Mouse (Mus musculus) forebrain, embryonic 14.5 days (tissue): ENCODE results near the gene Lekr1. TPM values are rescaled to one million over a fixed set of nuclear protein-coding genes. Genes with fewer than 3 reads are reported as not detected.
A peak's percentile ranks its signal among the peaks of the same experiment; 100 is the strongest.

Source experiments
- ATAC-seq: fragments of 200-750 bp; cut with Nextera tagmentation; 2 replicates; pipeline ENCODE4 v1.8.0; 2017; ENCODE audit warnings: mild to moderate bottlenecking, moderate library complexity
- DNase-seq: peaks from one replicate; pipeline ENCODE4 v3.0.0-alpha.2; 2015; ENCODE audit warnings: low spot score
- H3K27ac ChIP-seq: fragments of 300-500 bp; sonication (generic); 2 replicates; pipeline ENCODE4 v1.5.1; 2014; ENCODE audit warnings: low read depth, mild to moderate bottlenecking, control low read depth, low read length, moderate library complexity
- H3K27me3 ChIP-seq: fragments of 300-500 bp; sonication (generic); replicated peaks from 2 replicates; pipeline ENCODE4 v1.6.1; 2014; ENCODE audit warnings: low read length, control low read depth, mixed read lengths; ENCODE audit not compliant: control insufficient read depth, insufficient read depth
- H3K36me3 ChIP-seq: fragments of 300-500 bp; sonication (generic); 2 replicates; pipeline ENCODE4 v1.6.1; 2014; ENCODE audit warnings: low read length, control low read depth; ENCODE audit not compliant: control insufficient read depth, insufficient read depth
- H3K4me1 ChIP-seq: fragments of 300-500 bp; sonication (generic); 2 replicates; pipeline ENCODE4 v1.6.1; 2014; ENCODE audit warnings: antibody characterized with exemption, low read length, control low read depth; ENCODE audit not compliant: control insufficient read depth, insufficient read depth
- H3K4me2 ChIP-seq: fragments of 300-500 bp; sonication (generic); 2 replicates; pipeline ENCODE4 v1.6.1; 2014; ENCODE audit warnings: mild to moderate bottlenecking, control low read depth, low read length
- H3K4me3 ChIP-seq: fragments of 300-500 bp; sonication (generic); 2 replicates; pipeline ENCODE4 v1.5.1; 2014; ENCODE audit warnings: low read depth, low read length, control low read depth
- H3K9ac ChIP-seq: fragments of 300-500 bp; sonication (generic); 2 replicates; pipeline ENCODE4 v1.6.1; 2014; ENCODE audit warnings: mild to moderate bottlenecking, low read length, control low read depth, moderate library complexity
- H3K9me3 ChIP-seq: fragments of 300-500 bp; sonication (generic); replicated peaks from 2 replicates; pipeline ENCODE4 v1.6.1; 2016; ENCODE audit warnings: low read length, control low read depth, mixed read lengths; ENCODE audit not compliant: control insufficient read depth
- WGBS: fragments of 180-500 bp; shearing (Covaris S2); extraction: QIAGEN DNeasy Blood & Tissue Kit; methylation state at CpG from one replicate; pipeline ENCODE4 v1.1.7; 2014; 5-methylcytosine and 5-hydroxymethylcytosine counted together
- polyA plus RNA-seq: library from polyadenylated mRNA; unstranded; fragments of >200 nt; fragmentation: Nextera tagmentation; extraction: Ambion mirVana; gene quantifications from 2 replicates; pipeline ENCODE4 v1.2.1, GENCODE M21; 2014

The Lekr1 gene
- polyA plus RNA-seq, result 5.5 and 7.6 TPM in 2 replicates

- H3K27ac ChIP-seq, result peak within 1 kb of the TSS; percentile 65; the same call in 1 of the 2 replicates
These were observed at the start of gene Lekr1 for GRCm38 (mm10) chr3:65665977-65666766. TSS of gene Lekr1 (plus strand) at chr3:65666228.

GRCm38 (mm10) chr3:65617507-65617906 is 48.5 kb upstream of the Lekr1 start:
- DNase-seq (no peak), ATAC-seq (no peak)
- H3K9ac ChIP-seq, result no peak overlapping the region
- H3K27me3 ChIP-seq, result no peaks in the 10 kb centered on the region
- H3K36me3 ChIP-seq, result no peaks in the 10 kb centered on the region
- H3K27ac ChIP-seq, result no peak overlapping the region
- no peaks in the 10 kb centered on the region for H3K9me3 ChIP-seq
- H3K4me3 ChIP-seq, result no peak overlapping the region
- 90% methylated on average over 5 of the region's 5 CpGs for whole genome bisulfite sequencing
- H3K4me2 ChIP-seq, result no peak overlapping the region
- H3K4me1 ChIP-seq, result no peaks in the 10 kb centered on the region

More at GRCm38 (mm10) chr3:65665977-65666766, at the start of gene Lekr1:
- H3K27me3 ChIP-seq, result no peaks in the 10 kb centered on the region
- H3K4me1 ChIP-seq, result peaks cover 10% of the 10 kb centered on the region; the same call in 1 of the 2 replicates
- DNase-seq (peak; percentile 93), ATAC-seq (peak; percentile 95)
- H3K4me3 ChIP-seq, result peak within 1 kb of the TSS; percentile 68
- 3% methylated on average over 72 of the region's 73 CpGs for WGBS
- no peaks in the 10 kb centered on the region for H3K9me3 ChIP-seq
- H3K9ac ChIP-seq, result peak within 1 kb of the TSS; percentile 75
- H3K36me3 ChIP-seq, result no peaks in the 10 kb centered on the region
- peak within 1 kb of the TSS; percentile 72 for H3K4me2 ChIP-seq

DNA sequence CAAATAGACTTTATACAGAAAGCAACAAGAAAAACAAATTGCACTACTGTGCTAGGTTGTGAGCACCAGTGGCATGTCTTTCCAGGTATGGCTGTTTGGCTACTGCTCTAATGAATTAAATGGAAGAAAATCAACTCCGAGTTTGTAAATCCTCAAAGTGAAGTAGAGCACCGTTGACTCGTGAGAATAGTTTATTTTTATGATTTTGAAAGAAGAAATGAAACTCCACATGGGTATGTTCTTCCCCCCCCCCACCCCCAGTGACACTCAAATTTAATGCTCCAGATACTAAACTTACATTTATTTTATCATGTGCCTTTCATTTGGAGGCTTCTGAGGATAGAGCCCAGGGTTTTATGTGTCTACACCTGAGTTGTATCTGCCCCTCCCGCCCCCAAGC is 46.7 kb upstream of the Lekr1 start:
- no peaks in the 10 kb centered on the region for H3K4me1 ChIP-seq
- no peak overlapping the region for H3K27ac ChIP-seq
- H3K4me3 ChIP-seq, result no peak overlapping the region
- DNase-seq, result no peak
- H3K27me3 ChIP-seq, result no peaks in the 10 kb centered on the region
- H3K36me3 ChIP-seq, result no peaks in the 10 kb centered on the region
- no peak overlapping the region for H3K4me2 ChIP-seq
- 93% methylated on average over 4 of the region's 4 CpGs for WGBS
- no peak for ATAC-seq
- H3K9me3 ChIP-seq, result no peaks in the 10 kb centered on the region
- no peak overlapping the region for H3K9ac ChIP-seq

- ATAC-seq (no peak), DNase-seq (no peak)
- 93% methylated on average over 6 of the region's 6 CpGs for WGBS
- Histone ChIP-seq H3K4me2 (no peak overlapping the region), H3K4me1 (no peaks in the 10 kb centered on the region; the same call in 1 of the 2 replicates), H3K9ac (no peak overlapping the region), H3K4me3 (no peak overlapping the region), H3K27me3 (no peaks in the 10 kb centered on the region), H3K27ac (no peak overlapping the region), H3K36me3 (no peaks in the 10 kb centered on the region), H3K9me3 (no peaks in the 10 kb centered on the region)
These were observed 43.0 kb upstream of the Lekr1 start for GRCm38 (mm10) chr3:65623057-65623456.

DNA sequence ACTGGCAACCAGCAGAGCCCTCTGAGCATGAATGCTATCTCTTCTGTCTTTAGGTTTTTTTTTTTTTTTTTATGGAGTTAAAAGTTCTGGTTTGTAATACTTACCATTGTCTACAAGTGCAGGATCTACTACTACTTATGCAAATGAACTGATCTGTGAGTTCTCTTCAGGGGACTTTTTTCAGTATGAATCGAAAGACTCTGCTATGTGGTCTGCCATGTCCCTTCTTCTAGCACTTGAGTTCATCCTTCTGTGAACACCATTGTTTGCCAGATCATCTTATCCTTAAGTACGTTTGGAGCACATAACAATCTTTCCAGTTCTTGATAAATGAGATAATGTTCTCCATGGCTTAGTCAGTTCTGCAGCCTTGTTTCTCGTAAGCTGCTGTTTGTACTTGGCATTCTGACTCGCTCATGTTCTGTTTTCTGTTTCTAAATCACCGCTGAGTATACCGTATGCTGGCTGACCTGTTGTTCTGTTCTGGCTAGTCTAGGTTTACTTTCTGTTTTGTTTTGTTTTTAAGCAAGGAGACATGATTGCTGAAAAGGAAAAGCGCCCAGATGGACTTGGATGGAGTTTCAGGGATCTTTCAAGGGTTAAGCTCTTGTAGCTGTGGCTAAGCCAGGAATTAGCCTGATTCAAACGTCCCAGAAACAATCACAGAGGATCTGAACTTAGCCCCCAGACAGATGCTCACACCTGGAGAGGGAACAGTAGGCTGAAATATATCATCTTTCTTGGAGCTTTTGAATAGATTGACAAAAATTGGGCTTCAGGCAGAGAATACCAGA is 40.3 kb upstream of the Lekr1 start:
- H3K9me3 ChIP-seq, result no peaks in the 10 kb centered on the region
- H3K27ac ChIP-seq, result no peak overlapping the region
- no peaks in the 10 kb centered on the region for H3K36me3 ChIP-seq
- ATAC-seq (no peak), DNase-seq (no peak)
- WGBS, result 77% methylated on average over 8 of the region's 8 CpGs
- H3K27me3 ChIP-seq, result no peaks in the 10 kb centered on the region
- H3K9ac ChIP-seq, result no peak overlapping the region
- no peak overlapping the region for H3K4me3 ChIP-seq
- H3K4me1 ChIP-seq, result no peaks in the 10 kb centered on the region; the same call in 1 of the 2 replicates
- H3K4me2 ChIP-seq, result no peak overlapping the region

DNA sequence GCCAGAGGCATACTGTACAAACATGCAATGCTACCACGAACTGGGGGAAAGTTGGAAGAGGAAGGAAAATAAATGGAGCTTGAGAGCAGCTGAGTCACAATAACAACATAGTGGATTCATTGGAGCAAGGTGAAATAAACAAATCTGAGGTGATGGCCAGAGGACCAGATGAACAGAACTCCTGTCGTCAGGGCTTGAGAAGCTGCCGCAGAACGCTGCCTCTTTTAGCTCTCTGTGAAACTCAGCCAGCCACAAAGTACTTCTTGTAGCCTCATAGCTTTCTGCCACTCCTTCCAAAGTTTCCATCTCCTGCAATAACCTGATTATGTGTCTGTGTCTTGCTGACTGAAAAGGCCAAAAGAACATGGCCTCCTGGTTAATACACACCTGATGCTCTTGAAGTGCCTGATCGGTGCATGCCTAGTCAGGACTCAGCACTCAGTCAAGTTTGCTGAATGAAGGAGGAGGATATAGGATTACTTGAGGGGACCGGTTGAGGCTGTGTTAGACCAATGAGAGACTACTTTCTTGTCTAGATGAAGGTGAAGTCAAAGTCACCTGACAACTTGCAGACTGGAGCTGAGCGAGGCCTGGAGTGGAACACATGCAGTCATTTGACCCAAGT is 39.6 kb upstream of the Lekr1 start:
- no peak for ATAC-seq
- no peaks in the 10 kb centered on the region; the same call in 1 of the 2 replicates for H3K4me1 ChIP-seq
- H3K36me3 ChIP-seq, result no peaks in the 10 kb centered on the region
- H3K4me3 ChIP-seq, result no peak overlapping the region
- H3K9me3 ChIP-seq, result no peaks in the 10 kb centered on the region
- H3K9ac ChIP-seq, result no peak overlapping the region
- no peak for DNase-seq
- H3K4me2 ChIP-seq, result no peak overlapping the region
- H3K27me3 ChIP-seq, result no peaks in the 10 kb centered on the region
- H3K27ac ChIP-seq, result no peak overlapping the region
- WGBS, result 89% methylated on average over 7 of the region's 7 CpGs

- no peaks in the 10 kb centered on the region; the same call in 1 of the 2 replicates for H3K4me1 ChIP-seq
- H3K27ac ChIP-seq, result no peak overlapping the region
- ATAC-seq (no peak), DNase-seq (no peak)
- no peaks in the 10 kb centered on the region for H3K36me3 ChIP-seq
- H3K27me3 ChIP-seq, result no peaks in the 10 kb centered on the region
- WGBS, result 37% methylated on average over 6 of the region's 6 CpGs
- H3K4me3 ChIP-seq, result no peak overlapping the region
- H3K4me2 ChIP-seq, result no peak overlapping the region
- no peaks in the 10 kb centered on the region for H3K9me3 ChIP-seq
- no peak overlapping the region for H3K9ac ChIP-seq
These were observed 38.9 kb upstream of the Lekr1 start for GRCm38 (mm10) chr3:65627021-65627706.

DNA sequence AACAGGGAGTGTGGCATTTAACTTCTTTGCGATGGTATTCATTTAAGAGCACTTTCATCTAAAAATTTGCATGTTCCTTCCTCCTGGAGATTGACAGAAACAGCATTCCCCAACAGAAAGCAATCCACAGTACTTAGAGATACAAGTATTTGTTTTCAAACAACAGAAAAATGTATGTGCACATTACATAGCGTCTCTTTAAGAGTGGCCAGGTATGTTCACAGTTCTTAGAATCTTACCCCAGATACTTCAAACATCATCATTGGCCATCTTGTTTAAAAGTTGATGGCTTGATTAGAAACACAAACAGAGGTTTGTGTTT is 38.4 kb upstream of the Lekr1 start:
- ATAC-seq, result no peak
- no peak overlapping the region for H3K27ac ChIP-seq
- DNase-seq, result no peak
- H3K9me3 ChIP-seq, result no peaks in the 10 kb centered on the region
- H3K4me1 ChIP-seq, result no peaks in the 10 kb centered on the region; the same call in 1 of the 2 replicates
- no peak overlapping the region for H3K9ac ChIP-seq
- no peak overlapping the region for H3K4me3 ChIP-seq
- no peaks in the 10 kb centered on the region for H3K27me3 ChIP-seq
- WGBS, result 87% methylated on average over 2 of the region's 2 CpGs
- H3K36me3 ChIP-seq, result no peaks in the 10 kb centered on the region
- H3K4me2 ChIP-seq, result no peak overlapping the region
